Comparison of ENCODE assay signal across 8 mouse cellular contexts in the genomic region with DNA sequence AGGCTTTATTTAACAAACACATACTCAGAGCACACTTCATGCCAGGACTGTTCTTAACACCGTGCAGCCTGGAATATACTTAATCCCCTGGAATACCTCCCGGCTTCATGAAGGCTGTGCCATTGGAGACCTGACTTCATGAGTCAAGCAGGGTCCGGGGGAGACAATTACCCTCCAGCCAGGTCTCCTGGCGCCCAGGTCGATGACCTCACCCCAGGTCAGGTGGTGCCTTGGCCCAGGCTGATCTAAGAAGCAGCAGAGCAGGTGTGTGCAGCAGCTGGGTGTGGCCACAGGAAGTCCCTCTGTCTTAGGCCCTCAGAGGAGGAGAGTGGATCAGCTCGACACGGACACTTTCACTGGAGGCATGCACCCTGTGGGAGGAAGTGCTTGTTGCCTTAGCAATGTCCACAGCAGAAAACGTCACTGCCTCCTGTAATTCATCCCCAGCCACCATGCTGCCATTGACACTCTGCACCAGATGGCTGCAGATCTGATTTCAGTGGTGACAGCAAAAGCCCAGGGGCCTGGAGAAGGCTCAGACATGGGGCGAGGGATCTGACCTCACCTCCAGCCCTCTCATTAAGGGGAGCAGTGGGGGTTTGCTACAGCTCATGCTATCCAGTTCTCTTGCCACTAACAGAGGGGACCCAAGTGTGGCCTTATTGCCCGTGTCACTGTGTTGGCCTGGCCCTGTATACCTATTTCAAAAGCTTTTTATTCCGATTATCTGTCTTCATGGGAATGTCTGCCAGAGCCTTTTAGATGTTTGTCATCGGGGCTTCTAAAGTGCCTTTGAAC.
A peak's percentile ranks its signal among the peaks of the same experiment; 100 is the strongest.
DNase-seq lines count a peak whose midpoint lies in the region; ATAC-seq lines count a peak whose summit lies in the region.

No protein-coding gene starts in this region.

- peaks cover 7% of the 10 kb centered on the region; the same call in 1 of the 2 replicates for H3K4me1 ChIP-seq in intestine, embryonic 14.5 days (replicated peaks; ENCODE audit: control insufficient read depth, insufficient read depth, low read length)
- H3K4me1 ChIP-seq in midbrain, embryonic 11.5 days (ENCODE audit: control insufficient read depth, insufficient read depth, low read length): no peaks in the 10 kb centered on the region

- H3K4me2 ChIP-seq in intestine, embryonic 14.5 days (ENCODE audit: low read length): no peak overlapping the region
- no peak overlapping the region for H3K4me2 ChIP-seq in midbrain, embryonic 11.5 days

- H3K9me3 ChIP-seq in intestine, embryonic 14.5 days (ENCODE audit: control insufficient read depth, low read length): no peaks in the 10 kb centered on the region
- no peaks in the 10 kb centered on the region for H3K9me3 ChIP-seq in midbrain, embryonic 11.5 days (ENCODE audit: control insufficient read depth, low read length)

- WGBS in intestine, embryonic 14.5 days: 48% methylated on average over 12 of the region's 12 CpGs
- 60% methylated on average over 12 of the region's 12 CpGs for WGBS in midbrain, embryonic 11.5 days

- H3K27me3 ChIP-seq in intestine, embryonic 14.5 days (replicated peaks; ENCODE audit: control insufficient read depth, insufficient read depth, low read length): no peaks in the 10 kb centered on the region
- no peaks in the 10 kb centered on the region for H3K27me3 ChIP-seq in midbrain, embryonic 11.5 days (ENCODE audit: control insufficient read depth, insufficient read depth, low read length)

- DNase-seq in gastrocnemius, postnatal 14 days: peak; percentile 19
- no peak for DNase-seq in gastrocnemius, adult 8-10 months (ENCODE audit: low spot score in 2 of 2)
- peak; percentile 7 for DNase-seq in ZHBTc4 (ENCODE audit: low read depth, low spot score)
- no peak for DNase-seq in intestine, embryonic 14.5 days (ENCODE audit: low spot score)
- DNase-seq in midbrain, embryonic 11.5 days (ENCODE audit: low spot score, missing footprints): no peak
- no peak for DNase-seq in urinary bladder, postnatal 25 days (ENCODE audit: low spot score)
- DNase-seq in layer of hippocampus, postnatal 36 days: no peak

- H3K4me3 ChIP-seq in intestine, embryonic 14.5 days (ENCODE audit: low read depth, low read length): no peak overlapping the region
- H3K4me3 ChIP-seq in midbrain, embryonic 11.5 days (ENCODE audit: low read depth, low read length): no peak overlapping the region

- no peak overlapping the region for H3K27ac ChIP-seq in intestine, embryonic 14.5 days (ENCODE audit: low read depth)
- no peak overlapping the region for H3K27ac ChIP-seq in midbrain, embryonic 11.5 days (ENCODE audit: low read depth, low read length)

- H3K9ac ChIP-seq in intestine, embryonic 14.5 days (ENCODE audit: low read length): no peak overlapping the region
- no peak overlapping the region for H3K9ac ChIP-seq in midbrain, embryonic 11.5 days (ENCODE audit: low read length)

- no peaks in the 10 kb centered on the region for H3K36me3 ChIP-seq in intestine, embryonic 14.5 days (ENCODE audit: control insufficient read depth, insufficient read depth, low read length)
- no peaks in the 10 kb centered on the region for H3K36me3 ChIP-seq in midbrain, embryonic 11.5 days (ENCODE audit: control insufficient read depth, insufficient read depth, low read length)

- ATAC-seq in intestine, embryonic 14.5 days (replicated peaks; ENCODE audit: low FRiP score, low TSS enrichment, low read depth): peak; percentile 82
- 0 out of 2 replicates have a peak, but pooled peaks have one; percentile 39 for ATAC-seq in midbrain, embryonic 11.5 days (ENCODE audit: low FRiP score)
- ATAC-seq in megakaryocyte, adult 5-6 weeks (ENCODE audit: poor library complexity, severe bottlenecking): no peak

- intact Hi-C loops in gastrocnemius, postnatal 14 days (cut with DNase I; ENCODE audit: low total_unique reads): no loop called here

Comparison
In these comparisons a context has a peak if more than half of its experiments do, and no peak if none do; other contexts are left out.
1. DNase-seq: peak in gastrocnemius, postnatal 14 days (single experiment) and ZHBTc4 (single experiment); none in gastrocnemius, adult 8-10 months (0 of 2), intestine, embryonic 14.5 days (single experiment), midbrain, embryonic 11.5 days (single experiment), urinary bladder, postnatal 25 days (single experiment) and layer of hippocampus, postnatal 36 days (0 of 2).